In genomic region chr7:106649774-106650173, GRCm38 (mm10) we compare ENCODE assay signal across 25 mouse cellular contexts. TPM values are rescaled to one million over a fixed set of nuclear protein-coding genes. Genes with fewer than 3 reads are reported as not detected.
"Had no signal": no experiment of that assay in that cellular context is flagged by ENCODE, and none has a peak within 500 bp of the region (broad histone marks: within the 10 kb centered on the region; RNA-seq: fewer than 3 reads in every experiment).

No protein-coding gene starts in this region.

- H3K9ac ChIP-seq: neural tube, embryonic 13.5 days; neural tube, embryonic 15.5 days; stomach, embryonic 15.5 days had no signal

- H3K36me3 ChIP-seq: neural tube, embryonic 13.5 days; neural tube, embryonic 15.5 days; stomach, embryonic 15.5 days had no signal

- H3K27me3 ChIP-seq: neural tube, embryonic 13.5 days; neural tube, embryonic 15.5 days; stomach, embryonic 15.5 days had no signal

- H3K4me3 ChIP-seq: neural tube, embryonic 13.5 days; neural tube, embryonic 15.5 days; stomach, embryonic 15.5 days had no signal

- H3K4me1 ChIP-seq: neural tube, embryonic 13.5 days; neural tube, embryonic 15.5 days; stomach, embryonic 15.5 days had no signal

- DNase-seq: retina, postnatal 1 day; right cerebral cortex, adult 18-20 months; right cerebral cortex, postnatal 14 days; right cerebral cortex, postnatal 25 days; right cerebral cortex, postnatal 4 days; spleen, adult 18-20 months; thymus, adult 18-20 months; thymus, adult 2 months; thymus, postnatal 14 days; thymus, postnatal 25 days; thymus, postnatal 36 days; thymus, postnatal 4 days had no signal

- H3K27ac ChIP-seq: neural tube, embryonic 13.5 days; neural tube, embryonic 15.5 days; stomach, embryonic 15.5 days; stomach, postnatal 0 days had no signal

- H3K9me3 ChIP-seq: neural tube, embryonic 13.5 days; neural tube, embryonic 15.5 days; stomach, embryonic 15.5 days had no signal

RNA-seq across cellular contexts. Expression of gene Olfr693, which starts 30.6 kb away (rescaled TPM):
- total RNA-seq: neutrophil, adult 5-6 weeks had no signal
- polyA plus RNA-seq: neural tube, embryonic 13.5 days; neural tube, embryonic 14.5 days; neural tube, embryonic 15.5 days; small intestine, adult 2 months; spleen, adult 2 months; stomach, embryonic 14.5 days; stomach, embryonic 15.5 days; stomach, embryonic 16.5 days; stomach, postnatal 0 days; thymus, adult 2 months; thymus, postnatal 0 days; urinary bladder, adult 2 months had no signal

RNA-seq across cellular contexts. Expression of gene Olfr694, which starts 41.8 kb away (rescaled TPM):
- total RNA-seq: neutrophil, adult 5-6 weeks had no signal
- polyA plus RNA-seq: neural tube, embryonic 13.5 days; neural tube, embryonic 14.5 days; neural tube, embryonic 15.5 days; small intestine, adult 2 months; spleen, adult 2 months; stomach, embryonic 14.5 days; stomach, embryonic 15.5 days; stomach, embryonic 16.5 days; stomach, postnatal 0 days; testis, adult 2 months; thymus, adult 2 months; thymus, postnatal 0 days; urinary bladder, adult 2 months had no signal
